Mouse (Mus musculus): Measurements from ENCODE around the gene Acot9.

The Acot9 gene

DNA sequence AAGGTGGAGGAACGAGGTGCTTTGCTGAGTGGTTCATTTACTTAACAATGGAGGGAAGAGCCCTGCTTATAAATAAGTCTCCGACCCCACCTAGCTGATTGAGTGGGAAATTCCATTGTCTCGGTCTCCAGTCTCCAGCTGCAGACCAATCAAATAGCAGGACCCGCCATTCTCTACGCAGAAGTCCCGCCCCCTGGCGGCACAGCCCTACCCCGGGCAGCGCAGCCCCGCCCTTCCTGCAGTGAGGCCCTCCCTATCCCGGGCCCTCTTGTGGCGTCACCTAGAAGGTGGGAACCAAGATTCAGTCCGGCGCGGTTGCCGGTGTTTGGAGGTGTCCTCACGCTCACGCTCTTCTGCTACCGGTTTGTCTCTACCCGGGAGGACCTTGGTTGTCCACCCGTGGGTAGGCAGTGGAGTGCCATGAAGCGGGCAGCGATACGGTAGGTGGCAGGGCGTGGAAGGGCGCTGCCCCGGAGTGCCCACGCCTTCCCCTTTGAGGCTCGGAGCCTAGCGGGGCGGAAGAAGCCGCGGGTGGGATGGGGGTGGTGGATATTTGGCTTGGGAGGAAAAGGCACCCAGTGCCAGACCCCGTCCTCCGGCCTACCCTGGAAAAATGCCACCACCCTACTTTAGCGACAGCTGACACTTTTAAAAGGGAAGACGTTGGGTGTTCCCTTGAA is at the start of gene Acot9:
Acot9 (plus strand) TSS at position 209 of the 680 bp plus-strand sequence.
- DNase-seq: peak; percentile 88 to 89

DNA sequence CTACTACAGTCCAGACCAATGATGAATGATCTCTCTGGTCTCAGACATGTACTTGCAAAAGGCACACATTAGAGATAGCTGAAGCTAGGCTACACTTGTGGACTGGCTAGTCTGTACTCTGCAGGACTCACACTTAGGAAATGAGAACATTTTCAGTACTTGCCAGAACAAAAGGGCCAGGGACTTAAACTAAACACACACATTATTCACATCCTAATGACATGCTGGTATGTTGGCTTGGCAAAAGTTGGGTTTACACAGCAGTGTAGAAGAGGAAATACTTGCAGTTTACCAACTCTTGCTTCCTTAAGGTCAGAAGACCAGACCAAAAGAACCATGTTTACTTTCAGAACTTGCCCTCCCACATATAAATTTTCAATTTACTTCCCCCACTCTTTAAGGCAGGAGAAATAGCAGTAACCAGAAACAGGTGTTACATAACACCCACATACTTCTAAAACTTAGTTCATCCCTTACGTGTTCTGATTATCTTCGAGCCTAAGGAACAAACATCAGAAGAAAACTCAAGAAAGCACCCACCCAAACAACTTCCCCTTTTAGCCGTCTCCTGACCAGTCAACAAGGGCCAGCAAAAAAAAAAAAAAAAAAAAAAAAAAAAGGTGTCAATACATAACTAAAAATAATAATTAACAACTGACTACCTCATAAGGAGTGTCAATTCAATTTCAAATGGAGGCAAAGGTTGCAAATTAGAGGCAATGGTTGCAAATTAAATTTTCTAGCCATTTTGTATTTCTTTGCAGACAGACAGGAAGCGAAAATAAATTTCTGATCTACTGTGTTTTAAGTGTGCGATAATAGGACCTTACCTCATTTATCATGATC is 47.7 kb upstream of the Acot9 start:
- no peak for DNase-seq

DNA sequence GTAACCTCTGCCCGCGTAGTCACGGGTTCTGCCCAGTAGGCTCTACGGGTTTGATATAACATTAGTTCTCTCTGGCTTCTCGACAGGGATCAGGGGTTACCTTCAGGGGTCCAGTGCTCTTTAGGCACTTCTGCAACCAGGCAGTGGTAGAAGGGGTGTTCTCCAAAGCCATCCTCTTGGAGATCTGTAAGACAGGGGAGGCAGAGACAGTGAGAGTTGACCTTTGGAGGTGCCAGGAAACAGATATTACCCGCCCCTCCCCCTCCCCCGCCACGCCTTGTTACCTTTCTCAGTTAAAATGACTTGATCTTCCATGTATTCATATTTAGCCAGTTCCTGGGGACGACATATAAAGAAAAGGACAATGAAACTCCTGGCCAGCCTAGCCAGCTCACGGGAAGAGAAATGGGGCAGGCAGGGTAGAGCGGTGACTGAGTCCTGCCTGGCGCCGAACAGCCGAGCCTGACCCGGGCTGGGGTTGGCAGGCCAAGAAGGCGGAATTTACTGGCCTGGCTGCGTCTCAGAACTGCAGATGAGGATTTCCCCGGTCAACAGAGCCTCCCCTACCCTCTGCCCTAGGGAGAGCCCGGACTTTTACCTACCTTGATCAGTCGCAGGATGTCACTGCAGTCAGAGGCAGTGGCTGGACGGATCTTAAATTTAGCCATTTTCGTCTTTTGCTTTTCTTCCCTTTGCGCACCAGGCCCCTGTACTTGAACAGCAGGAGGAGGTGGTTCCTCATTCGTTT is 46.6 kb upstream of the Acot9 start:
- DNase-seq: peak; percentile 38 to 51

DNA sequence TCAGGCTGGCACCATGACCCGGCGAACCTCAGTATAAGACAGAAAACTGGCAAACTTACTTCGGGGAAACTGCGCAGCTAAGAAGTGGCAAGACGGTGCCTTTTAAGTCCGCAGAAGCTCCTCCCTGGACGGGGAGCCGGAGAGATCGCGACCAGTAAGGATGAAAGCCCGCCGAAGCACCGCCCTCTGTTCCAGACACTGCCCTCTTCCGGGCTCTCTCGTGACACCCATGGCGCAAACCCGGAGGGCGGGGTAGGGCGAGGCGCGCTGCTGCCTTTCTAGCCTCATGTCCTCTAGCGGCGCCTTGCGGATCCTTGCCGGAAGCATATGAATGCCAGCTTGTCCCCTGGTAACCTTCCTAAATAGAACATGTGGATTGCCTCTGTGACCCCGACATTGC is 46.0 kb upstream of the Acot9 start, which contains the start of gene Sat1:
Sat1 (minus strand) TSS at position 179 of the 400 bp plus-strand sequence.
- DNase-seq: peak; percentile 89 to 91

DNA sequence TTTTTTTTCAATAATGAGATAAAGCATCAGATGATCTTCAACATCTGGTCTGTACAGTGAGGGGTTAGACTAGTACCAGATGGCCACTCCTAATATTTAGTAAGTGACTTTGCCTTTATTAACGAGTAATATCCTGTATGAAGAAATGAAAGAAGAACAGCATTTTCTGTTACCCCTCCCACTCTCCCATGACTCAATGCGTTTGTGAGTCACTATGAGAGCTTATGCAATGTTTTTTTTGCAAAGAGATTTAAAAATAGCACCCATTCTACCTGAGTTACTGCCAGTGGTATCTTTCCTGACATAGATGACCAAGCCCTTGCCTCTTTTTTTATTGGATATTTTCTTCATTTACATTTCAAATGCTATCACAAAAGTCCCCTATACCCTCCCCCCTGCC is 44.0 kb upstream of the Acot9 start:
- DNase-seq: no peak

DNA sequence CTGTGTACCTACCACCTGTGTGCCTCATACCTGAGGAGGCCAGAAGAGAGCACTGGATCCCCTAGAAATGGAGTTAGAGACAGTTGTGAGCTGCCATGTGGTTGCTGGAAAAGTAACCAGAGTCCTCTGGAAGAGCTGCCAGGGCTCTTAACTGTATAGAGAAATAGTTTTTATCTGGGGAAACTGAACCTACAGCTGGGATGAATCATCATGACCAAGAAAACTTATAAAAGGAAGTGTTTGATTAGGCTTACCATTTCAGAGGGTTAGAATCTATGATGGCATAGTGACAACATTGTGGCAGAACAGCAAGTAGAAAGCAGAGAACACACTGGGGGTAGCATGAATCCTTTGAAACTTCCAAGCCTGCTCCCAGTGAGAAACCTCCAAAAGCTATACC is 5.4 kb upstream of the Acot9 start:
- no peak for DNase-seq

DNA sequence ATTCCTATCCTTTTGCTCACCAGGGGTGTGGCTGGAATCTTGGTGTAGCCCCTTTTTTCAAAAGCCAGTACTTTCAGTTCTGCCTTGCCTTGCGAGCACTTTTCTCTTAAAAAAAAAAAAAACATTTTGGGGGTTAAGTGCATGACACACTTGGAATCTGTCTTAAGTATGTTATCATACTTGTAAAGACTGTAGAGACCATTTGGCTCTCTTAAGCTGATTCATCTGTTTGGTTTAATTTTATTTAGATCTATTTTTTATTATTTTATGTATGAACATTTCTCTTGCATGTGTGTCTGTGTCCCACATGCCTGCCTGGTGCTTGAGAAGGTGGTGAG is 641 bp downstream of the Acot9 start:
- DNase-seq: no peak

DNA sequence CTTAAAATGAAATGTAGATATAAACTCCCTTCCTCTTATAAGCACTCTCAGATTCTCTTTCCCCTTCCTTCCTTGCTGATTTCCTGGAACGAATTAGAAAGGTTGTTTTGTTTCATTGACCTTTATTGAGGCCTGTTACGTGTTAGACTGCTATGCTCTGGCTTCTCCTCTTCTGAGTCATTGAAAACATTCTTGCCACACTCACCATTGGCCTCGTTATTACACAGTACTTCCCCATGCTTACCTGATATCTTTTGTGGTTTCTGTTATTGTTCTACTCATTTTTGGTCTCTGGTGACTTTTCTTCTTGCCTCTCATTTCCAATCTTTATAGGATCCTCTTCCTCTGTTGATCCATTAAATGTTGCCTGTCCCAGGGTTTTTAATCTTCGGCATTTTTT is 16.2 kb downstream of the Acot9 start:
- no peak for DNase-seq

DNA sequence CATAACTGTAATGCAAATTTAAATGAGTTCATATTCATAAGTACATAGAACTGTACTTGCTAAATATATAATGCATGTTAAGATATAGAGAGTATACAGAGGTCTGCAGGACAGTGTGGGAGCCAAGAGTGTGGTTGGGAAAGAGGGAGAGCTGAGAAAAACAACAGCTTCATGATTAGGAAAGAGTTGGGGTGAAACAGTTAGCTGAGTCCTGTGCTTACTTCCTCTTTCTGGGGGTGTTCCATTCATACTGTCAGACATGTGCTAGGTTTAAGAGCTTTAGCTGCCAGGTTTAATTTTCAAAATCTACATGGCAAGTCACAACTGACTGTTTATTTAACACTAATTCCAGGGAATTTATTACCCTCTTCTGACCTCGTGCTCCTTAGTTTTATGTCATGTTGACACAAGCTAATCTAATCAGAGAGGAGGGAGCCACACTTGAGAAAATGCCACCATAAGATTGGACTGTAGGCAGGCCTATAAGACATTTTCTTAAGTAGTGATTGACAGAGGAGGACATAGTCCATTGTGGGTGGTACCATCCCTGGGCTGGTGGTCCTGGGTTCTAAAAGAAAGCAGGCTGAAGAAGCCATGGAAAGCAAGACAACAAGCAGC is 18.3 kb downstream of the Acot9 start:
- DNase-seq: no peak

DNA sequence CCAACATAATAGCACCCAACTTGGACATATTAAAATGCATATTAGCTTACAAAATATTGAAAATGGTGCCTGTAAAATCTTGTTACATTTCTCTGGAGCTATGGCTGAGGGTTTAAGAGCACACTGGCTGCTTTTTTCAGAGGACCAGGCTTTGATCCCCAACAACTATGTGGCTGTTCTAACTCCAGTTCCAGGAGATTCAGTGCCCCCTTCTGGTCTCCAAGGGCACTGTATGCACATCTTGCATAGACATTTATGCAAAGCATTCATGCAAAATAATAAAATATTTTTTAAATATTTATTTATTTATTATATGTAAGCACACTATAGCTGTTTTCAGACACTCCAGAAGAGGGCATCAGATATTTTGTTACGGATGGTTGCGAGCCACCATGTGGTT is 44.1 kb downstream of the Acot9 start:
- DNase-seq: no peak

DNA sequence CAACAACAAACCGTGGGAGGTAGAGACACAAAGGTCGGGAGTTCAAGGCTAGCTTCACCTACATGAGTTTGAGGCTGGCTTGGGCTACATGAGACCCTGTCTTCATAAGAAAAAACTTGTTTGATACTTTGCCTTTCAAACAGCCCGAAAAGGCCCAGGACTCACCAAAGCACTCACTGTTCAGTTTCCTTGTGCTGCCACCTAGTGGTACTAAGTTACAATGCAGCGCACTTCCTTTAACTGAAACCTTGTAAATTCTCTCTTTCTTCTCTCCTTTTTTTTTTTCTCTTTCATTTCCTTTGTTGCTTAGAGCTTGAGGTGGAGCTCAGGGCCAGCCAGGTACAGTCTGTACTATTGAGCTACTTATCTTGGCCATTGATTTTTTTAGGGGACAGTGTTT is 55.8 kb downstream of the Acot9 start:
- DNase-seq: peak; percentile 40 to 42

DNA sequence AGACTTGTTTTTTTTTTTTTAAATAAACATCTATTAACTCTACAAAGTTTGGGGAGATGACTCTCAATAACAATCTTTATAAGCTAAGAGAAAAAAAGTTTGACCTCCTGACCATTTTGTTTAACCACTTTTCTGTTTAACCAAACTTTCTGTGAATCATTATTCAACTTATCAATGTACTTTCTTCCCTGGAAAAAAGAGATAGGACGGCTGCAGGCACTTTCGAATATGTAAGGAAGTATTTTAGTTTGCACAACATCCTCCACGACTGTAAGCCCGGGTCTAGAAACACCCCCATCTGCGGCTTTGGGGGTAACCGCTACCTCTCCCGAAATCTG is 75.3 kb downstream of the Acot9 start:
- no peak for DNase-seq

DNA sequence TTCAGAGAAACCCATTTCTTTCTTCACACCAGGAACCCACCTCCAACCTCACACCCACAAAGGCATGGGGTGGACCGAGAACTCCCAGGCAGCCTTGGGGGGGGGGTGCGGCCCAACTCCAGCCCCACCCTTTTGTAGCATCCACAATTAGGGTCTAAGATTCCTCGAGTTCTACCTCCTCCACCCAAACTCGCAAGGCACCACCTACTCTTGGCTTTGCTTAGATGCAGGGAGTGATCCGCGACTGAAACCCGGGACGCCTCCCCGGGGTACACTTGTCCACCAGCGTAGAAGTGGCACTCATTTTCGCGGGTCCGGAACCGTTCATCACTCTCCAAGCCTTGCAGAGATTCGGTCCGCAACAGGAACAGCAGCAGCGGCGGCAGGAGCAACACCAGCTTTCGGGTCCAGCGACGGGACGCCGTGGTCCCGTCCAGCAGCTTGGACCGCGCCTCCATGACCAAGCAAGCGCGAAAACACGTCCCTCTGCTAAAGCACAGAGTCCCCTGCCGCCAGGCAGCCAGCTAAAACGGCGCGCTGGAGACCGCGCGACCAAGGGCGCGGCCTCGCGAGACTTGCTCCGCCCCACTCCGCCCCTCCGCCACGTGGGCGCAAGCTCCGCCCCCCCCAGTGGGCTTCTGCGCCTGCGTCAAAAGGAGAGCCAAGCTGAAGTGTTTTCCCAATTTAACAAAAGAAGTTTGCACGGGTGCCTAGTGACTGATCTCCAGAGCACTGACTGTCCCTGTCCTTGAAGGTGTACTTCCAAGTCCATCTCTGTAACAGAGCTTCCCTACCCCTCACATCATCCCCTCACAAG is 75.9 kb downstream of the Acot9 start:
- peak; percentile 81 to 88 for DNase-seq

DNA sequence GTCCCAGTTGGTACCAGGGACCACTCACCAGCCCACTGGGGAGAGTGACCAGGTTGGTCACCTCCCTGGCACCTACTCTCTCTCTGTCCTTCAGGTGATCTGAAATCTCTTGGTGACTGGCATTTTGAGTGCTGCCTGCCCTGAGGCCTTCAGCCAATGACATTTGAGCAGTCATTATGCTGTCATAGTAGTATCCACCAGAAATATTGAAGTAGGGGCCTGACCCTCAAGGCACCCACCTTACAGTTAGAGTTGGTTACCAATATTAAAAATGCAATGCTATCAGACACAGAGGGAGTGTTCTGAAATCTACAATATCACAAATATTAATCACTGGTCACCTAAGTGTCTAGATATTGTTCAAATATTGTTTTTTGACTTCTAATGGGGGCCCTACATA is 78.4 kb downstream of the Acot9 start, which contains the start of gene Prdx4:
Prdx4 (minus strand) TSS at position 101 of the 400 bp plus-strand sequence.
- no peak for DNase-seq

DNA sequence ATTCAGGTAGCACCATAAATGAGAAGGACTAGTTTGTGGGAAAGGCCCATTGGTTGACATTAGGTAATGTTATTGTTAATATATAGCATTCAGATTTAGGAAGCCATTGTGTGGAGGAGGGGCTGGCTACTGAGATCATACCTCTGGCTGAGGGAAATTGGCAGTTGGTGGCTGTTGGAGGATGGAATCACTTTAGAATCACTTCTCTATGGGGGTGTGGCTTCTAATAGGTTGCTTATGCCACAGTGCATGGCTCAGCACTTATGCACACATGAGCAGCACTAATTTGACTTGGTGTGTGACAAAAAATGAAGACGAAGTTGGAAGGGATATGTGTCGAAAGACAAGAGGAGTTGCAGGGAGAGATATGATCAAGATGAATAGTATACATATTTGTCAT is 84.0 kb downstream of the Acot9 start:
- DNase-seq: no peak
